22 mouse cellular contexts compared by ENCODE assay signal in the genomic region with DNA sequence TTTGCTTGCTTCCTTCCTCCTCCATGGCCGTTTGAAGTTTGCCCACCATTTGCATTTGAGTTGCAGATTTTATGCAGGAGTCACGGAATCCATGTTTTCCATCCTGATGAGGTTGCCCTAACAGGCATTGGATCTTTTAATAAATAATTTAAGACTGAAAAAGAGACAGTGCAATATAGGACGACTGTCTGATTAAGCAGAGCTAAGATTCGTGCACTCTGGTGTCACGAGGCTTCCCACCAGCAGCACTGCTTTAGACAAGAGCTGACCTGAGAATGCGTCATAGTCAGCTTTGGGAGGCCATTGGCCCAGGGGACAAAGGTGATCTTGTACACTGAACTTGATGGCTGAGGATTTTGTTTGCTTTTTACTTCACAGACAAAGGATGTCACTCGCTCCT.
A peak's percentile ranks its signal among the peaks of the same experiment; 100 is the strongest.
DNase-seq lines count a peak whose midpoint lies in the region; ATAC-seq lines count a peak whose summit lies in the region.
"Had no signal": no experiment of that assay in that cellular context is flagged by ENCODE, and none has a peak within 500 bp of the region (broad histone marks: within the 10 kb centered on the region; RNA-seq: fewer than 3 reads in every experiment).

No protein-coding gene starts in this region.

- H3K36me3 ChIP-seq in hindbrain, embryonic 13.5 days: no peaks in the 10 kb centered on the region
- H3K36me3 ChIP-seq in hindbrain, embryonic 10.5 days: no peaks in the 10 kb centered on the region
- H3K36me3 ChIP-seq in limb, embryonic 10.5 days: no peaks in the 10 kb centered on the region
- no peaks in the 10 kb centered on the region for H3K36me3 ChIP-seq in midbrain, embryonic 15.5 days (replicated peaks)
- H3K36me3 ChIP-seq: embryonic facial prominence, embryonic 10.5 days; limb, embryonic 15.5 days had no signal

- ATAC-seq in hindbrain, embryonic 13.5 days (ENCODE audit: low FRiP score): no peak
- ATAC-seq in midbrain, embryonic 15.5 days (replicated peaks): peak; percentile 78
- ATAC-seq: liver, postnatal 0 days had no signal

- no peak overlapping the region for H3K4me2 ChIP-seq in hindbrain, embryonic 13.5 days
- peak overlapping the region; percentile 12; the same call in 1 of the 2 replicates for H3K4me2 ChIP-seq in midbrain, embryonic 15.5 days
- H3K4me2 ChIP-seq: limb, embryonic 15.5 days had no signal

- no peak overlapping the region for H3K9ac ChIP-seq in hindbrain, embryonic 13.5 days
- H3K9ac ChIP-seq in midbrain, embryonic 15.5 days: no peak overlapping the region
- H3K9ac ChIP-seq: limb, embryonic 15.5 days; liver, postnatal 0 days had no signal

- no peaks in the 10 kb centered on the region for H3K27me3 ChIP-seq in hindbrain, embryonic 13.5 days
- H3K27me3 ChIP-seq in hindbrain, embryonic 10.5 days (ENCODE audit: insufficient read depth, poor library complexity, severe bottlenecking): no peaks in the 10 kb centered on the region
- H3K27me3 ChIP-seq in limb, embryonic 10.5 days (ENCODE audit: low read depth, poor library complexity, severe bottlenecking): no peaks in the 10 kb centered on the region
- no peaks in the 10 kb centered on the region for H3K27me3 ChIP-seq in midbrain, embryonic 15.5 days (replicated peaks)

- H3K4me3 ChIP-seq in hindbrain, embryonic 13.5 days: no peak overlapping the region
- no peak overlapping the region for H3K4me3 ChIP-seq in hindbrain, embryonic 10.5 days
- H3K4me3 ChIP-seq in limb, embryonic 10.5 days: no peak overlapping the region
- no peak overlapping the region for H3K4me3 ChIP-seq in midbrain, embryonic 15.5 days
- H3K4me3 ChIP-seq: embryonic facial prominence, embryonic 10.5 days; layer of hippocampus, adult 2 months; limb, embryonic 15.5 days had no signal

- peak overlapping the region; percentile 76 for H3K27ac ChIP-seq in hindbrain, embryonic 13.5 days
- no peak overlapping the region for H3K27ac ChIP-seq in hindbrain, embryonic 10.5 days
- peak overlapping the region; percentile 84; the same call in 1 of the 2 replicates for H3K27ac ChIP-seq in limb, embryonic 10.5 days
- peak overlapping the region; percentile 76 for H3K27ac ChIP-seq in midbrain, embryonic 15.5 days
- H3K27ac ChIP-seq: embryonic facial prominence, embryonic 10.5 days; layer of hippocampus, adult 2 months; limb, embryonic 15.5 days had no signal

- no peak for DNase-seq in hindbrain, embryonic 10.5 days (ENCODE audit: low spot score)
- no peak for DNase-seq in limb, embryonic 10.5 days (ENCODE audit: low spot score)
- peak; percentile 12 for DNase-seq in retina, postnatal 1 day
- no peak for DNase-seq in kidney, adult 11 months
- no peak for DNase-seq in kidney, postnatal 10 days
- DNase-seq: adrenal gland, postnatal 36 days; B cell, adult 2 months; cerebellum, adult 18-20 months; gastrocnemius, postnatal 36 days; kidney, adult 2 months; kidney, postnatal 14 days; layer of hippocampus, postnatal 36 days; liver, postnatal 0 days; lung, postnatal 14 days; right cerebral cortex, postnatal 14 days; spleen, adult 18-20 months; thymus, postnatal 36 days had no signal

- H3K4me1 ChIP-seq in hindbrain, embryonic 13.5 days (replicated peaks): peaks cover 36% of the 10 kb centered on the region
- H3K4me1 ChIP-seq in hindbrain, embryonic 10.5 days (replicated peaks): peaks cover 28% of the 10 kb centered on the region
- peaks cover 41% of the 10 kb centered on the region for H3K4me1 ChIP-seq in limb, embryonic 10.5 days
- peaks cover 30% of the 10 kb centered on the region for H3K4me1 ChIP-seq in midbrain, embryonic 15.5 days

- peaks cover 5% of the 10 kb centered on the region; the same call in 1 of the 2 replicates for H3K9me3 ChIP-seq in hindbrain, embryonic 13.5 days
- H3K9me3 ChIP-seq in hindbrain, embryonic 10.5 days: 0 out of 2 replicates have a peak, but pooled peaks cover 4% of the 10 kb centered on the region
- no peaks in the 10 kb centered on the region for H3K9me3 ChIP-seq in limb, embryonic 10.5 days (replicated peaks)
- H3K9me3 ChIP-seq in midbrain, embryonic 15.5 days: no peaks in the 10 kb centered on the region
- H3K9me3 ChIP-seq: embryonic facial prominence, embryonic 10.5 days; limb, embryonic 15.5 days had no signal

- WGBS in hindbrain, embryonic 13.5 days: 55% methylated on average over 7 of the region's 7 CpGs
- 64% methylated on average over 7 of the region's 7 CpGs for WGBS in hindbrain, embryonic 10.5 days
- WGBS in limb, embryonic 10.5 days: 80% methylated on average over 7 of the region's 7 CpGs
- 20% methylated on average over 7 of the region's 7 CpGs for WGBS in midbrain, embryonic 15.5 days
